Mouse (Mus musculus) E14TG2a.4 (cell line): Measurements from ENCODE around the gene Cldn11.

Experiments
- H3K27me3 ChIP-seq: 2 replicates; pipeline ENCODE4 v1.6.1; 2014; ENCODE audit warnings: low read length, control low read depth; ENCODE audit not compliant: insufficient read depth
- H3K36me3 ChIP-seq: 2 replicates; pipeline ENCODE4 v1.6.1; 2014; ENCODE audit warnings: low read length, control low read depth; ENCODE audit not compliant: insufficient read depth
- H3K4me1 ChIP-seq: replicated peaks from 2 replicates; pipeline ENCODE4 v1.6.1; 2014; ENCODE audit warnings: low read depth, low read length, control low read depth
- H3K4me3 ChIP-seq: replicated peaks from 2 replicates; pipeline ENCODE4 v1.5.1; 2014; ENCODE audit warnings: mild to moderate bottlenecking, low read length
- H3K9me3 ChIP-seq: 2 replicates; pipeline ENCODE4 v1.6.1; 2014; ENCODE audit warnings: low read length, control low read depth
- CTCF ChIP-seq: conservative IDR thresholded peaks from 2 replicates; pipeline ENCODE4 v1.5.1; 2014; ENCODE audit warnings: low read length
- NANOG ChIP-seq: IDR thresholded peaks from 2 replicates; pipeline ENCODE4 v1.6.1; 2014; ENCODE audit warnings: borderline replicate concordance, low read length, mixed read lengths
- POU5F1 ChIP-seq: IDR thresholded peaks from 2 replicates; pipeline ENCODE4 v1.6.1; 2014; ENCODE audit warnings: low read length, borderline replicate concordance

Gene Cldn11

DNA sequence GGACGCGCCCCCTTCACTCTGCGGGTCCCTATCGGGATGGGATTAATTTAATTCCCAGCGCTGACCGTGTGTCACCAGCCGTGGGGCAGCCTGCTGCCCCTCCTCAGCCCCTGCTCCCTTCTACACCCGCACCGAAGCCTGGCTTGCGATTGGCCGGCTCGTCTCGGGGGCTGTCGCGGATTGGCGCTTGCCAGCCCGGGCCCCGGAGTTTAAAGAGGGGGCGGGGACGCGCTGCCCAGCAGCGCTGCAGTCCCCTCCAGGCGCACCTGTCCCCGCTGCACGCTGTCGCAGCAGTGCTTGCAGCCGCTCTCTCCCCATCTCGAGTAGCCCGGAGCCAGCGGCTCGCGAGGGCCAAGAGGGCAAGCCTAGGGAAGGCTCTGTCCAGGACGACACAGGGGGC is at the start of gene Cldn11:
Gene Cldn11, plus strand, starts transcription at position 215 of the 400 bp plus-strand sequence.
- no peaks in the 10 kb centered on the region for H3K36me3 ChIP-seq
- H3K4me3 ChIP-seq, result peak within 1 kb of the TSS; percentile 74
- TF ChIP-seq CTCF, result no peak
- no peak for TF ChIP-seq POU5F1
- TF ChIP-seq NANOG, result no peak
- no peaks in the 10 kb centered on the region for H3K9me3 ChIP-seq
- peaks cover 14% of the 10 kb centered on the region for H3K4me1 ChIP-seq
- peaks cover 45% of the 10 kb centered on the region for H3K27me3 ChIP-seq

- Histone ChIP-seq H3K27me3 (no peaks in the 10 kb centered on the region), H3K4me3 (peak overlapping the region; percentile 99), H3K36me3 (peaks cover 77% of the 10 kb centered on the region), H3K9me3 (no peaks in the 10 kb centered on the region), H3K4me1 (peaks cover 89% of the 10 kb centered on the region)
- TF ChIP-seq NANOG (no peak), CTCF (no peak), POU5F1 (no peak)
Observed at GRCm38 (mm10) chr3:31100026-31100425, 49.7 kb upstream of the Cldn11 start.

GRCm38 (mm10) chr3:31100802-31101201 is 48.9 kb upstream of the Cldn11 start:
- H3K27me3 ChIP-seq, result no peaks in the 10 kb centered on the region
- TF ChIP-seq POU5F1, result no peak
- TF ChIP-seq CTCF, result no peak
- no peak for TF ChIP-seq NANOG
- no peaks in the 10 kb centered on the region for H3K9me3 ChIP-seq
- H3K36me3 ChIP-seq, result peaks cover 84% of the 10 kb centered on the region
- H3K4me3 ChIP-seq, result peak overlapping the region; percentile 37
- H3K4me1 ChIP-seq, result peaks cover 97% of the 10 kb centered on the region

DNA sequence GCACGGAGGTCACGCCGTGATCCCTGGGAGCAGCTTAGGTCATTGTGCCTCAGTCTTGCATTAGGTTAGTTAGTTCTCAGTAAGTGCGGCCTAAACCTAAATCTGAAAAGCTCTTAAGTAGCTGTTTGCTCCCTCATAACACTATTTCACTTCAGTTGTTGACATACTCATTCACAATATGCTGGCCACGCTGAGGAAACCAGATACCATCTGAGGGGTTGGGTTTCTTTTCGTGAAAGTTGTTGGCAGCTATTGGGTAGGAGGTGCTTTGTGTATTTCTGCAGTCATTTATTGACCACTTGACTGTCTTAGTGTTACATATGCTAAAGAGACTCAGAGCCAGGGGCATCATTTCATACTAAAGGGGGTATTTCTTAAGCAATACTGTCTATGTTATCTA is 44.8 kb upstream of the Cldn11 start:
- peaks cover 93% of the 10 kb centered on the region for H3K4me1 ChIP-seq
- H3K4me3 ChIP-seq, result no peak overlapping the region
- no peaks in the 10 kb centered on the region for H3K27me3 ChIP-seq
- H3K36me3 ChIP-seq, result peaks cover 86% of the 10 kb centered on the region
- H3K9me3 ChIP-seq, result no peaks in the 10 kb centered on the region
- TF ChIP-seq NANOG (no peak), POU5F1 (no peak), CTCF (no peak)

- Histone ChIP-seq H3K27me3 (no peaks in the 10 kb centered on the region), H3K36me3 (peaks cover 86% of the 10 kb centered on the region), H3K4me3 (no peak overlapping the region), H3K4me1 (peaks cover 93% of the 10 kb centered on the region), H3K9me3 (no peaks in the 10 kb centered on the region)
- TF ChIP-seq NANOG (no peak), CTCF (no peak), POU5F1 (no peak)
Observed at GRCm38 (mm10) chr3:31106597-31106996, 43.1 kb upstream of the Cldn11 start.

DNA sequence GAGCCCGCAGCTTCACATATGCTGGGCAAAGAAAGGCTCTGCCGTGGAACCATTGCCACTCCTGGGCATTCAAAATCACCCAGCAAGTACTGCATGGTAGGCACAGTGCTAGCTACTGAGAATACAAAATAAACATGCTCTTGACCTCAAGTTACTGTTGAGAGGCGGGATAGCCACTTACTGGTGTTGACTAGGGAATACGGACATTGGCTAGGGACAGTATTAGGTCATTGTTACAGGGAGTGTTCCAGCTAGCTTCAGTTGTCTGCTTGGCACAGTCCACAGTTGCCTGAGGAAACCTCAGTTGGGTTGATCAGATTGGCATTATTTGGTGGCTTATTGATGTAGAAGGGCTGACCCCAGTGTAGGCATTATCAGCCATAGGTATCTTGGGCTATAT is 42.0 kb upstream of the Cldn11 start:
- no peaks in the 10 kb centered on the region for H3K9me3 ChIP-seq
- H3K27me3 ChIP-seq, result no peaks in the 10 kb centered on the region
- peaks cover 90% of the 10 kb centered on the region for H3K4me1 ChIP-seq
- no peak overlapping the region for H3K4me3 ChIP-seq
- TF ChIP-seq POU5F1, result no peak
- TF ChIP-seq NANOG, result no peak
- TF ChIP-seq CTCF, result no peak
- peaks cover 86% of the 10 kb centered on the region for H3K36me3 ChIP-seq

- TF ChIP-seq NANOG, result no peak
- Histone ChIP-seq H3K36me3 (peaks cover 88% of the 10 kb centered on the region), H3K4me1 (peaks cover 79% of the 10 kb centered on the region)
Observed at GRCm38 (mm10) chr3:31109108-31109507, 40.6 kb upstream of the Cldn11 start.

GRCm38 (mm10) chr3:31123098-31123497 is 26.6 kb upstream of the Cldn11 start:
- Histone ChIP-seq H3K27me3 (no peaks in the 10 kb centered on the region), H3K4me1 (0 out of 2 replicates have a peak, but pooled peaks cover 4% of the 10 kb centered on the region), H3K4me3 (no peak overlapping the region), H3K9me3 (no peaks in the 10 kb centered on the region), H3K36me3 (peaks cover 76% of the 10 kb centered on the region)
- no peak for TF ChIP-seq CTCF
- no peak for TF ChIP-seq NANOG
- no peak for TF ChIP-seq POU5F1

More at GRCm38 (mm10) chr3:31109108-31109507, 40.6 kb upstream of the Cldn11 start:
- H3K9me3 ChIP-seq, result no peaks in the 10 kb centered on the region
- no peaks in the 10 kb centered on the region for H3K27me3 ChIP-seq
- H3K4me3 ChIP-seq, result no peak overlapping the region

DNA sequence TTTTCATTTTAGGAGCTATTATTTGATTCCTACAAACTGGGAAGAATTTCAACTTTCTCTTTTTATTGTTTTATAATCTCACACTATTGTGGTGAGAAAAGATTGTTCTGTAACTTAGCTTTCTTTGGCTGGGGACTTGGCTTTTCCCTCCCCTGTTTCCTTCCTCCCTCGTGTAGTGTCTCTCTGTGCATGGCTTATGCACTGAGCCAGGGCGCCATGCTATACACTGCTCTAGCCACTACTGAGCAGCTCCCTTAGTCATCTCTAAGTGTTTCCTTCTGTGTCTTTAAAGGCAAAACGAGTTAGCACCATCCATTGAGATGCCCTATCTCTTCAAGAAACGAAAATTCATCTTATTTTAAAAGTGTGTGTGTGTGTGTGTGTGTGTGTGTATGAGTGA is 23.4 kb upstream of the Cldn11 start:
- TF ChIP-seq POU5F1 (no peak), NANOG (no peak), CTCF (no peak)
- Histone ChIP-seq H3K4me3 (no peak overlapping the region), H3K9me3 (no peaks in the 10 kb centered on the region), H3K36me3 (peaks cover 45% of the 10 kb centered on the region), H3K27me3 (no peaks in the 10 kb centered on the region), H3K4me1 (peaks cover 11% of the 10 kb centered on the region)
